Comparison of ENCODE assay signal across 11 mouse cellular contexts in the genomic region with DNA sequence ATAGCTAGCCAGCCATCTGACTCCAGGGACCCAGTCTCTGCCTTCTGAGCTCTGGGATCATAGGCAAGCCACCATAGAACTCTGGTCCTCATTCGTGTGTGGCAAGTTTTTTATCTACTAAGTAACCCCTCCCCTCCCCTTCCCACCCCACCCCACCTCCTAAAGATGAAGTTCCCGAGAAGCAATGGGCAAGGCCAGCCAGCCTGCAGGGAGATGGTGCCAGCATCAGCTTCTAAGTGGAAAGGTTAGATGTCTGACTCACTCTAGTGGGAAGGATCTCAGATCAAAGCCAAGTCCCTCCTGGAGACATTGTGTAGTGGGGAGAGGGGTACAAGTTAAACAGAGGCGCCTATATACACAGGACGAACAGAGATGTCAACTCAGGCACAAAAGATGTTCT. TPM values are rescaled to one million over a fixed set of nuclear protein-coding genes. Genes with fewer than 3 reads are reported as not detected.
DNase-seq lines count a peak whose midpoint lies in the region; ATAC-seq and TF ChIP-seq lines count a peak whose summit lies in the region.
"Had no signal": no experiment of that assay in that cellular context is flagged by ENCODE, and none has a peak within 500 bp of the region (broad histone marks: within the 10 kb centered on the region; RNA-seq: fewer than 3 reads in every experiment).

No protein-coding gene starts in this region.

- ATAC-seq in midbrain, embryonic 14.5 days (ENCODE audit: low FRiP score, low TSS enrichment) = no peak
- ATAC-seq in midbrain, embryonic 11.5 days (ENCODE audit: low FRiP score) = no peak
- ATAC-seq in neural tube, embryonic 15.5 days (ENCODE audit: low FRiP score) = no peak
- ATAC-seq in megakaryocyte progenitor cell, adult 5-6 weeks (replicated peaks; ENCODE audit: poor library complexity) = no peak
- ATAC-seq: activated CD4-positive, CD25-positive, alpha-beta regulatory T cell, adult 4 months had no signal

- H3K36me3 ChIP-seq in midbrain, embryonic 14.5 days (ENCODE audit: control insufficient read depth, insufficient read depth, low read length) = peaks cover 68% of the 10 kb centered on the region
- peaks cover 33% of the 10 kb centered on the region for H3K36me3 ChIP-seq in midbrain, embryonic 11.5 days (ENCODE audit: control insufficient read depth, insufficient read depth, low read length)
- peaks cover 57% of the 10 kb centered on the region for H3K36me3 ChIP-seq in neural tube, embryonic 15.5 days

- intact Hi-C loops in gastrocnemius, adult 2 months (cut with DNase I) = no loop called here
- intact Hi-C loops in gastrocnemius, postnatal 36 days (cut with DNase I) = no loop called here

- TF ChIP-seq POLR2A in embryonic fibroblast, embryonic 13.5 days (IDR thresholded peaks at IDR 0.05; ENCODE audit: low read depth, low read length) = no peak

- H3K4me3 ChIP-seq in gastrocnemius, adult 2 months = no peak overlapping the region; the same call in 1 of the 2 replicates
- H3K4me3 ChIP-seq in midbrain, embryonic 14.5 days (replicated peaks; ENCODE audit: low read depth, low read length) = no peak overlapping the region
- no peak overlapping the region for H3K4me3 ChIP-seq in midbrain, embryonic 11.5 days (ENCODE audit: low read depth, low read length)
- no peak overlapping the region for H3K4me3 ChIP-seq in embryonic fibroblast, embryonic 13.5 days (ENCODE audit: insufficient read depth, low read length)
- H3K4me3 ChIP-seq in neural tube, embryonic 15.5 days (replicated peaks) = no peak overlapping the region

- H3K4me2 ChIP-seq in midbrain, embryonic 14.5 days (ENCODE audit: low read length) = peak overlapping the region; percentile 85
- no peak overlapping the region for H3K4me2 ChIP-seq in midbrain, embryonic 11.5 days
- peak overlapping the region; percentile 72; the same call in 1 of the 2 replicates for H3K4me2 ChIP-seq in neural tube, embryonic 15.5 days

- peak overlapping the region; percentile 76 for H3K27ac ChIP-seq in gastrocnemius, adult 2 months
- no peak overlapping the region for H3K27ac ChIP-seq in midbrain, embryonic 14.5 days (replicated peaks; ENCODE audit: low read depth, low read length)
- no peak overlapping the region for H3K27ac ChIP-seq in midbrain, embryonic 11.5 days (ENCODE audit: low read depth, low read length)
- H3K27ac ChIP-seq in embryonic fibroblast, embryonic 13.5 days (ENCODE audit: insufficient read depth, low read length) = peak overlapping the region; percentile 63
- peak overlapping the region; percentile 93; the same call in 1 of the 2 replicates for H3K27ac ChIP-seq in neural tube, embryonic 15.5 days (replicated peaks)

- TF ChIP-seq CTCF in gastrocnemius, adult 2 months (IDR thresholded peaks at IDR 0.05) = no peak
- TF ChIP-seq CTCF in embryonic fibroblast, embryonic 13.5 days (IDR thresholded peaks at IDR 0.05; ENCODE audit: borderline replicate concordance, insufficient read depth, low read length) = no peak

- H3K9ac ChIP-seq in midbrain, embryonic 14.5 days (replicated peaks; ENCODE audit: low read length) = no peak overlapping the region
- no peak overlapping the region for H3K9ac ChIP-seq in midbrain, embryonic 11.5 days (ENCODE audit: low read length)
- H3K9ac ChIP-seq in neural tube, embryonic 15.5 days (replicated peaks) = peak overlapping the region; percentile 91

- no peaks in the 10 kb centered on the region for H3K9me3 ChIP-seq in midbrain, embryonic 14.5 days (ENCODE audit: control insufficient read depth, low read length)
- no peaks in the 10 kb centered on the region for H3K9me3 ChIP-seq in midbrain, embryonic 11.5 days (ENCODE audit: control insufficient read depth, low read length)
- no peaks in the 10 kb centered on the region for H3K9me3 ChIP-seq in neural tube, embryonic 15.5 days (replicated peaks)

- no peak for DNase-seq in gastrocnemius, adult 2 months
- no peak for DNase-seq in gastrocnemius, postnatal 36 days
- no peak for DNase-seq in midbrain, embryonic 14.5 days
- DNase-seq in midbrain, embryonic 11.5 days (ENCODE audit: low spot score, missing footprints) = no peak
- no peak for DNase-seq in left cerebral cortex, adult 8-10 months (ENCODE audit: low spot score in 2 of 2)
- DNase-seq: B cell, adult 2 months; lung, adult 2 months had no signal

- 72% methylated on average over 4 of the region's 4 CpGs for WGBS in midbrain, embryonic 14.5 days
- WGBS in midbrain, embryonic 11.5 days = 78% methylated on average over 4 of the region's 4 CpGs
- 79% methylated on average over 4 of the region's 4 CpGs for WGBS in neural tube, embryonic 15.5 days

- H3K4me1 ChIP-seq in midbrain, embryonic 14.5 days (ENCODE audit: control insufficient read depth, insufficient read depth, low read length) = peaks cover 29% of the 10 kb centered on the region
- peaks cover 14% of the 10 kb centered on the region for H3K4me1 ChIP-seq in midbrain, embryonic 11.5 days (ENCODE audit: control insufficient read depth, insufficient read depth, low read length)
- H3K4me1 ChIP-seq in embryonic fibroblast, embryonic 13.5 days (ENCODE audit: control insufficient read depth, insufficient read depth, low read length) = peaks cover 8% of the 10 kb centered on the region
- H3K4me1 ChIP-seq in neural tube, embryonic 15.5 days = peaks cover 45% of the 10 kb centered on the region

- H3K27me3 ChIP-seq in midbrain, embryonic 14.5 days (ENCODE audit: control insufficient read depth, insufficient read depth, low read length) = no peaks in the 10 kb centered on the region
- peaks cover 2% of the 10 kb centered on the region for H3K27me3 ChIP-seq in midbrain, embryonic 11.5 days (ENCODE audit: control insufficient read depth, insufficient read depth, low read length)
- H3K27me3 ChIP-seq in neural tube, embryonic 15.5 days (replicated peaks) = no peaks in the 10 kb centered on the region

RNA-seq across cellular contexts. Expression of a gene that starts 1.3 kb away (rescaled TPM):
- total RNA-seq in gastrocnemius, adult 2 months (2021) = 1 to 10 TPM in 1 of 2 experiments, under 1 TPM in 1; 0.97 to 1.3 TPM
- total RNA-seq in gastrocnemius, postnatal 36 days (2021) = under 1 TPM; 0.59 to 0.91 TPM
- polyA plus RNA-seq in midbrain, embryonic 14.5 days (2014; fragmentation: Nextera tagmentation; extraction: Ambion mirVana) = 23.6 and 25.0 TPM in 2 replicates
- 9.3 and 10.0 TPM in 2 replicates for polyA plus RNA-seq in midbrain, embryonic 11.5 days (2014; fragmentation: Nextera tagmentation; extraction: Ambion mirVana)
- polyA plus RNA-seq in embryonic fibroblast, embryonic 13.5 days (2011; ENCODE audit: insufficient read length, low read depth, missing spikeins) = 9.0 and 20.0 TPM in 2 replicates
- 30.5 and 34.3 TPM in 2 replicates for polyA plus RNA-seq in neural tube, embryonic 15.5 days (2015; fragmentation: Nextera tagmentation; extraction: Ambion mirVana)
- total RNA-seq in left cerebral cortex, adult 8-10 months (2022) = 1 to 10 TPM; 5.7 to 7.9 (median 7.4) TPM
- total RNA-seq in megakaryocyte progenitor cell, adult 5-6 weeks (2015) = 0.17 and 0.32 TPM in 2 replicates
- 0.27 and 0.83 TPM in 2 replicates for total RNA-seq in megakaryocyte progenitor cell, adult 5-6 weeks (2017)

RNA-seq across cellular contexts. Expression of a gene that starts 42.4 kb away (rescaled TPM):
- 10 to 100 TPM; 14.0 to 17.2 TPM for total RNA-seq in gastrocnemius, adult 2 months (2021)
- 10 to 100 TPM; 14.3 to 15.0 TPM for total RNA-seq in gastrocnemius, postnatal 36 days (2021)
- polyA plus RNA-seq in midbrain, embryonic 14.5 days (2014; fragmentation: Nextera tagmentation; extraction: Ambion mirVana) = 32.3 and 35.0 TPM in 2 replicates
- polyA plus RNA-seq in midbrain, embryonic 11.5 days (2014; fragmentation: Nextera tagmentation; extraction: Ambion mirVana) = 34.4 and 34.7 TPM in 2 replicates
- 39.5 and 40.0 TPM in 2 replicates for polyA plus RNA-seq in embryonic fibroblast, embryonic 13.5 days (2011; ENCODE audit: insufficient read length, low read depth, missing spikeins)
- 29.8 and 31.5 TPM in 2 replicates for polyA plus RNA-seq in neural tube, embryonic 15.5 days (2015; fragmentation: Nextera tagmentation; extraction: Ambion mirVana)
- total RNA-seq in left cerebral cortex, adult 8-10 months (2022) = 10 to 100 TPM; 55.1 to 59.9 (median 59.0) TPM
- 17.5 and 20.2 TPM in 2 replicates for total RNA-seq in megakaryocyte progenitor cell, adult 5-6 weeks (2015)
- 21.6 and 24.7 TPM in 2 replicates for total RNA-seq in megakaryocyte progenitor cell, adult 5-6 weeks (2017)

Comparison
In these comparisons a context has a peak if more than half of its experiments do, and no peak if none do; other contexts are left out.
1. H3K27ac ChIP-seq: peak in gastrocnemius, adult 2 months (single experiment), embryonic fibroblast, embryonic 13.5 days (single experiment) and neural tube, embryonic 15.5 days (single experiment); none in midbrain, embryonic 14.5 days (single experiment) and midbrain, embryonic 11.5 days (single experiment).